Mouse (Mus musculus) intestine, embryonic 15.5 days (tissue): ENCODE data around the gene 1110051M20Rik. TPM values are rescaled to one million over a fixed set of nuclear protein-coding genes. Genes with fewer than 3 reads are reported as not detected.

Experiments used
- ATAC-seq: fragments of 200-750 bp; cut with Nextera tagmentation; 2 replicates; pipeline ENCODE4 v1.8.0; 2017; ENCODE audit warnings: moderate TSS enrichment, moderate library complexity
- H3K27ac ChIP-seq: fragments of 300-500 bp; sonication (generic); 2 replicates; pipeline ENCODE4 v1.5.1; 2015; ENCODE audit warnings: mild to moderate bottlenecking, inconsistent platforms
- H3K27me3 ChIP-seq: fragments of 300-500 bp; sonication (generic); replicated peaks from 2 replicates; pipeline ENCODE4 v1.6.1; 2015; ENCODE audit warnings: inconsistent platforms
- H3K36me3 ChIP-seq: fragments of 300-500 bp; sonication (generic); 2 replicates; pipeline ENCODE4 v1.6.1; 2015; ENCODE audit warnings: inconsistent platforms
- H3K4me1 ChIP-seq: fragments of 300-500 bp; sonication (generic); replicated peaks from 2 replicates; pipeline ENCODE4 v1.6.1; 2015; ENCODE audit warnings: inconsistent platforms
- H3K4me2 ChIP-seq: fragments of 300-500 bp; sonication (generic); replicated peaks from 2 replicates; pipeline ENCODE4 v1.6.1; 2015; ENCODE audit warnings: mild to moderate bottlenecking, inconsistent platforms
- H3K4me3 ChIP-seq: fragments of 300-500 bp; sonication (generic); replicated peaks from 2 replicates; pipeline ENCODE4 v1.5.1; 2015; ENCODE audit warnings: inconsistent platforms
- H3K9ac ChIP-seq: fragments of 300-500 bp; sonication (generic); 2 replicates; pipeline ENCODE4 v1.6.1; 2015; ENCODE audit warnings: inconsistent platforms
- H3K9me3 ChIP-seq: fragments of 300-500 bp; sonication (generic); 2 replicates; pipeline ENCODE4 v1.6.1; 2016; ENCODE audit warnings: inconsistent platforms
- WGBS: fragments of 180-500 bp; shearing (Covaris S2); methylation state at CpG from one replicate; pipeline ENCODE4 v1.1.7; 2015; 5-methylcytosine and 5-hydroxymethylcytosine counted together
- polyA plus RNA-seq: library from polyadenylated mRNA; unstranded; fragments of >200 nt; fragmentation: Nextera tagmentation; extraction: Ambion mirVana; gene quantifications from 2 replicates; pipeline ENCODE4 v1.2.1, GENCODE M21; 2015

Gene 1110051M20Rik
- polyA plus RNA-seq, 1 experiment from 2014 or later, result 38.6 TPM

DNA sequence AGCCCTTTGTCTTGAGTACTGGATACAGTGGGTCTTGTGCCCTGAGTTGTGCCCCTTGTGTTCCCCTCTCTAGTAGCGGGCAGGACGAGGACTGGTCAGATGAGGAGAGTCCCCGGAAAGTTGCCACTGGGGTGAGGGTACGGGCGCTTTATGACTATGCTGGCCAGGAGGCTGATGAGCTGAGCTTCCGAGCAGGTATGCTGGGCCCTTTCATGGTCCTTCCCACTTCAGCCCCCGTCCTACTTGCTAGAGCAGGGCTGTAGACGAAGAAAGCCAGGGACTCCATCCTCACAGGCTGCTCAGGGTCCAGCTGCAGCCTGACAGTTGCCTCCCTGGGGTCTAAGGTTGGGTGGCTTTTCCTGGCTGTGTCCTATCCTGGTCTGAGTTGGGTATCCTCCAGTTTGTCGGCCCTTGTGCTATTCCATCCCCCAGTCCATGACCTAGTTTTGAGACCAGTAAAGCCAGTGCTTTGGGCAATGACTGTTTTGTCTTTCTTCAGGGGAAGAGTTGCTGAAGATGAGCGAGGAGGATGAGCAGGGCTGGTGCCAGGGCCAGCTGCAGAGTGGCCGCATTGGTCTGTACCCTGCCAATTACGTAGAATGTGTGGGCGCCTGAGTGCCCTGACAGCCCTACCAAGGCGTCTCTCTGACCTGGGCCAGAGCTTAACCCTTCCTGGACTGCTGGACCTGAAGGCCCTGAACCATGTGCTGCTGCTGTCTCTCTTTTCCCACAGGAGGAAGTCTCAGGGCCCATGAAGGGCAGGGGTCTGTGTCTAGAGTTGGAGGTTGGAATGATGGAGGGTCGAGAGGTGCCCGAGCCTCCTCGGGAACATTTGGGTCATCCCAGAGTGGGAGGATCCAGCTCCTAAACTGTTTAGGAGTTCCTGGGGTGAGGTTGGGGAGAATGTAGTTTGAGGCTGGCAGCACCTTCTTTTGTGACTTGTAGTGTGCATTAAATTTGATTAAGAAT, 180.5 kb downstream of the 1110051M20Rik start:
- Histone ChIP-seq H3K4me1 (peaks cover 12% of the 10 kb centered on the region), H3K27me3 (no peaks in the 10 kb centered on the region), H3K4me2 (peak overlapping the region; percentile 64), H3K36me3 (peaks cover 19% of the 10 kb centered on the region), H3K9ac (peak overlapping the region; percentile 52), H3K9me3 (no peaks in the 10 kb centered on the region), H3K27ac (peak overlapping the region; percentile 85), H3K4me3 (peak overlapping the region; percentile 81)
- 87% methylated on average over 17 of the region's 17 CpGs for WGBS
- ATAC-seq, result no peak

DNA sequence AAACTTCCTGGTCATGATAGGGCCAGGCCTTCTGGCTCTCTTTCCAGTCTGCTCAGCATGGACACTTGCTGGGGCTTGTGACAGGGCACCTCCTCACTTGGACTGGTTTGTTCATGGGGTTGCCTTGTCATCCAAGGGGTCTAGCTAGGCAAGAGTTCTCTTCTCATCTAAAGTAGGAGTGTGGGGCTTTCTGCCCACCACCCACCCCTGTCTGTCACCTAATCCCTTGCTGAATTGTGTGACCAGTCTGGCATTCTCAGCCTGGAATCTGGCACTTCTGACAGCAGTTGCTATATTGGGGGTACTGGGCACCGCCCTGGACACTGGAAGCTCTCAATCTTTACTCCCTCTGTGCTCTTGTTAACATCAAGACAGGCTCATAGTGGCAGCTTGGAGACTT, 185.0 kb downstream of the 1110051M20Rik start:
- H3K4me2 ChIP-seq, result no peak overlapping the region
- no peaks in the 10 kb centered on the region for H3K9me3 ChIP-seq
- no peak overlapping the region for H3K27ac ChIP-seq
- no peak overlapping the region for H3K9ac ChIP-seq
- ATAC-seq, result no peak
- H3K36me3 ChIP-seq, result no peaks in the 10 kb centered on the region
- WGBS, result 85% methylated on average over 1 of the region's 1 CpGs
- peaks cover 30% of the 10 kb centered on the region for H3K4me1 ChIP-seq
- H3K27me3 ChIP-seq, result peaks cover 8% of the 10 kb centered on the region; the same call in 1 of the 2 replicates
- no peak overlapping the region for H3K4me3 ChIP-seq

DNA sequence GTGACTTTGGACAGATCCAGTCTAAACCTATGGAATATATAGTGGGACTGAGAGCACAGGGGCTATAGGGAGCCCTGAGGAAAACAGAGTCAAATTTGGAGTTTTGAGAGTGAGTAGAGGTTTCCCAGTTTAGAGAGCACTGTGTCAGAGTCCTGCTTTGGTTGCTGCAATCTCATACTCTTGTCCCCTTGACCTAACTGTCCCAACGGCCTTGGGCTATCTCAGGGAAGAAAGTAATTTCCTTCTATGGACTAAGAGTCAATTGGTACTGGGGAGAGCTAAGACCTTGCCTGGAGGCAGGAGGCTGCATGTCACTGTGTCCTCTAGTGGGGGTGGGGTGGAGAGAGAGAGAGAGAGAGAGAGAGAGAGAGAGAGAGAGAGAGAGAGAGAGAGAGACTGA, 185.7 kb downstream of the 1110051M20Rik start:
- Histone ChIP-seq H3K9me3 (no peaks in the 10 kb centered on the region), H3K27me3 (peaks cover 14% of the 10 kb centered on the region; the same call in 1 of the 2 replicates), H3K36me3 (no peaks in the 10 kb centered on the region), H3K27ac (no peak overlapping the region), H3K4me2 (no peak overlapping the region), H3K4me3 (no peak overlapping the region), H3K4me1 (peaks cover 24% of the 10 kb centered on the region), H3K9ac (no peak overlapping the region)
- ATAC-seq, result no peak
- 38% methylated on average over 1 of the region's 1 CpGs for WGBS

DNA sequence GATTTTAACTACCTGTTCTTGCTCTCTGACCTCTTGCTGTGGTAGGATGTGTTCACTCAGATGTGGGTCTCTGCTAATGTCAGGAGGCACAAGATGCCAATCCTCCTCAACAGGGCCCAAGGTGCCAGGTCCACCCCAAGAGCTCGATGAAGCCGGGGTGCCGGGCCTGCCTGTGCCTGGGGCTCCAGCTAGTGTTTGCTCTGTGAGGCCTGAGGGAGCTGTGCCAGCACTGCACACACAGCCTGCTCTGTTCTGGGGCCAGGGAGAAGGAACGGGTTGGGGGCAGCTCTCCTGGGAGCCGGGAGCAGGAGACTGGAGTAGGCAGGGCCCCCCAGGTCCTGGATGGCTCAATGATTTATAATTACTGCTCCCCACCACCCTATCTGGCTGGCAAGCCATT, 186.4 kb downstream of the 1110051M20Rik start:
- peaks cover 14% of the 10 kb centered on the region; the same call in 1 of the 2 replicates for H3K27me3 ChIP-seq
- peak overlapping the region; percentile 65 for H3K9ac ChIP-seq
- WGBS, result 45% methylated on average over 5 of the region's 5 CpGs
- peaks cover 24% of the 10 kb centered on the region for H3K4me1 ChIP-seq
- peak overlapping the region; percentile 76 for H3K4me3 ChIP-seq
- no peaks in the 10 kb centered on the region for H3K36me3 ChIP-seq
- H3K4me2 ChIP-seq, result peak overlapping the region; percentile 97
- H3K27ac ChIP-seq, result 0 out of 2 replicates have a peak overlapping the region, but pooled peaks have one; percentile 23
- peak; percentile 11; the same call in 1 of the 2 replicates for ATAC-seq
- no peaks in the 10 kb centered on the region for H3K9me3 ChIP-seq

DNA sequence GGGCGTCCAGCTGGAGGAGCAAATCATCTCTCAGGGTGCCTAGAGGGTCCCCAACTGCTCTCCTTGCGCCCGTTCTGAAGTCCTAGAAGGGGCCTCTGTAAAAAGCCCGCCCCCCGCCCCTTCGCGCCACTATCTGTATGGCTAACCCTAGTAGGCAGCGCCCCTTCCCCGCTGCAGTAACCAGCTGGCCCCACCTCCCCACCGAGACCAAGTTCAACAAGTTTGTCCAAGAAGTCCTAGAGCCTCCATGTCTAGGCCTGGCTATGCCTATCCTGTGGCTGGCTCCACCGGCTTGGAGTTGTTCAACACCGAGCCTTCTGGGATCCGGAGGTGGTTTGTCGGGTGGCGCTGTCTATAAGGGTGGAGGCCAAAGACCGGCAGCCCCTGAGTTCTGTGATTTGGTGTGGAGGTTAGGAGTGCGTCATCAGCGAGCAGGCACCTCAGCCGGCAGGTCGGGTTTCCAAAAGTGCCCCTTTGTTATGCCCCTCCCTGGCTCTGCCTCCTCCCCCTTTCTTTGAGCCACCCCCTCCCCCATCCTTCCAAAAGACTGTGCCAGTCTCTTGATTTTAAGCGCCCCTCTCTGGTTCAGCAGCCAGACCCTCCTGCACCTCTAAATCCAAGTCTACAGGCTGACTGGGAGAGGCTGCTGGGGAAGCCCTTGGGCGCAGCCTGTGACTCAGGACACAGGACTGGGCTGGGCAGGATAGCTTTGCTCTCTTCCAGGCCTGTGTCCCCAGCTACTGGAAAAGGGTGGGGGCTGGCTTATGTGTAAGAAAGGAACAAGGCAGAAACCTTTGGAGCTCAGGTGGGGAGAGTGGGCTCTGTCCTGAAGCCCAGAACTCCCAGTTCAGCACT, 187.2 kb downstream of the 1110051M20Rik start:
- Histone ChIP-seq H3K27me3 (peaks cover 14% of the 10 kb centered on the region; the same call in 1 of the 2 replicates), H3K4me2 (peak overlapping the region; percentile 97), H3K27ac (peak overlapping the region; percentile 42; the same call in 1 of the 2 replicates), H3K36me3 (no peaks in the 10 kb centered on the region), H3K4me1 (peaks cover 24% of the 10 kb centered on the region), H3K4me3 (peak overlapping the region; percentile 76), H3K9me3 (no peaks in the 10 kb centered on the region), H3K9ac (peak overlapping the region; percentile 65)
- 3% methylated on average over 22 of the region's 22 CpGs for WGBS
- ATAC-seq, result peak; percentile 69

DNA sequence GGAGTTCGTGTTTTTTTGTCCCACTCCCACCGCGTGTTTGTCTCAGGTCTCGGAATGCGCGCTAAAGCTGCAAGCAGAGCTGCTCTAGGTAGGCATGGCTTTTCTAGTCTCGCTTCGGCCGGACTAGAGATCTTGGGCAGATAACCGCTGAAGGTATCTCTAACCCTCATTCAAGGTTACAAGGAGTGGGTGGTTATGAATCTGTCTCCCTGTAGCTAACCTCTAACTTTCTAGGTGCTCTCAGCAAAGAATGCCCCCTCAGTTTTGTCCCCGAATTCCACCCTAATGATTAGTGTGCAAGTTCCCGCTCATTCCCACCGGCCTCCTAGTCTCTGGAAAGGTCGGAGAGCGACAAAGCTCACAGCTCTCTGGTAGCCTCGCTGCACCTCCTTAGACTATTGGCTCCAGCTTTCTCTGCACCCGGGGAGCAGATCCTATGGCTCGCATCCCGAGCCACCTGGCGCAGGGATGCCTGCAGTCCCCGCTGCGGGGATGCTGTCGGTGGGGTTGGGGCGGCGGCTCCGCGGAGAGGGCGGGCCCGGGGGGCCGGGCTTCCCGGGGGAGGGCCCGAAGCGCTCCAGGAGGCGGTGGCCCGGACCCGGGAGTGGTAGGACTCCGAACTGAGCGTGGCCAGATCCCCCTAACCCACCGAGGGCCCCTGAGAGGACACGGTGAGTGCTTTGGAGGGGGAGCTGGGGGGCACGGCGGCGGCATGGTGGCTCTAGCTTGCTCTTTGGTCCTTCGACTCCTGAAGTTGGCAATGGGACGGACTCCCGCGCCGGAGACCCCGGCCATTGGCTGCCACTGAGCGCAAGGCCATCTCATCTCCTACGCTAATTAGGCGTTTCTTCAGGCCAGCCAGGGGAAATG, 188.0 kb downstream of the 1110051M20Rik start:
- Histone ChIP-seq H3K4me3 (peak overlapping the region; percentile 76), H3K27me3 (peaks cover 14% of the 10 kb centered on the region; the same call in 1 of the 2 replicates), H3K36me3 (no peaks in the 10 kb centered on the region), H3K4me1 (peaks cover 24% of the 10 kb centered on the region), H3K27ac (peak overlapping the region; percentile 42; the same call in 1 of the 2 replicates), H3K9me3 (no peaks in the 10 kb centered on the region), H3K4me2 (peak overlapping the region; percentile 97), H3K9ac (peak overlapping the region; percentile 65)
- peak; percentile 84 for ATAC-seq
- under 1% methylated on average over 52 of the region's 52 CpGs for WGBS

DNA sequence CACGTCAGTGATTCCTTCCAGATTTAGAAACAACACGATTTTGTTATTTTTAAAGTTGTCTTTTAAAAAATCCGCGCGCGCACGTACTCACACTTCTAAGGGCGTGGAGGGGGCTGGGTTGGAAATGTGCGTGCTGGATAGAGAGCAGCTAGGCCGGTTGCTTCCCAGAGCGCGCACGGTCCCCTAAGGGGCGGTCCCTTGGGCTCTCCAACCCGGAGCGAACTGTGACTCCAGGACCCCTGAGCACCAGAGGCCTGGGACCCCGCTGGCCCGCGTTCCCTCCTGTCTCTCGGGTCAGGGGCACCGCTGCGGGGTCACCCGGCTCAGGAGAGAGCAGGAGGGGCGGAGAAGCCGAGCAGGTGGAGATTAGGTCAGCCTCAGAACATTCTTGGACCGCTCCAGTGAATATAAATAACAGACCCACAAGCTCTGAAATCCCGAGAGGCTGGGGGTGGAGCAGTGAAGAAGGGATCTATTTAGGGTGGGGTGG, 188.8 kb downstream of the 1110051M20Rik start, which contains the start of gene Pacsin3:
Gene Pacsin3, plus strand, starts transcription at position 294 of the 490 bp plus-strand sequence.
- Histone ChIP-seq H3K4me1 (peaks cover 24% of the 10 kb centered on the region), H3K9ac (peak within 1 kb of the TSS; percentile 65), H3K9me3 (no peaks in the 10 kb centered on the region), H3K36me3 (no peaks in the 10 kb centered on the region), H3K27me3 (peaks cover 14% of the 10 kb centered on the region; the same call in 1 of the 2 replicates), H3K4me3 (peak within 1 kb of the TSS; percentile 76), H3K4me2 (peak within 1 kb of the TSS; percentile 97), H3K27ac (peak within 1 kb of the TSS; percentile 42; the same call in 1 of the 2 replicates)
- peak; percentile 47; the same call in 1 of the 2 replicates for ATAC-seq
- WGBS, result 1% methylated on average over 27 of the region's 27 CpGs

DNA sequence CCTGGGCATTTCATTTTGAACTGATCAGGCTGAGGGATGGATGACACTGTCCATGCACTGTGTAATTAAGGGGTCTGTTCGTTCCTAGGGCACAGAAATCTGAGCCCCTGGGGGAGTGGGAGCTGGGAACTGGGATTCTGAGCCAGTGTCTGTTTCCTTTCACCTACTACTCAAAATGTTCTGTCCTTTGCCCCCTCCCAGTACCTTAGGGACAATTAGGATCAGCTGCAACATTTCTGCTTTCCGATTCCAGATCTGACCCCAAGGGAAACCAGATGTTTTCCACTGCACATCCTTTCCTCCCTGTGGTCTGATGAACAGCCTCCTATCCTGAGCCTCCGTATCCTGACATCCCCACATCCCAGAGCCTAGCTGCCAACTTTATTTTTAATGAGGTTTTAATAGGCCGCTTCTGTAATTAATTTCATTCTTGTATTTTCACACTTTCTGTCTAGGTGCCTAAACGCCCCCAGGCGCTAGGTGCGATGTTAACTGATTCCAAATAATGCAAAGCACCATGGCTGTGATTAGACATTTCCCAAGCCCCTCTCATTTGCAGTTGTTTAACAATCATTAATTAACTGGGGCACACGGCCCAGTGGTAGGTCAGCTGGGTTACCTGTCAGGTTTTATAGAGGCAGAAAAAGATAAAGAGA, 189.7 kb downstream of the 1110051M20Rik start:
- WGBS, result 40% methylated on average over 8 of the region's 8 CpGs
- Histone ChIP-seq H3K4me2 (no peak overlapping the region), H3K36me3 (no peaks in the 10 kb centered on the region), H3K27me3 (peaks cover 14% of the 10 kb centered on the region; the same call in 1 of the 2 replicates), H3K4me3 (no peak overlapping the region), H3K27ac (no peak overlapping the region), H3K4me1 (peaks cover 24% of the 10 kb centered on the region), H3K9me3 (no peaks in the 10 kb centered on the region), H3K9ac (no peak overlapping the region)
- no peak for ATAC-seq

DNA sequence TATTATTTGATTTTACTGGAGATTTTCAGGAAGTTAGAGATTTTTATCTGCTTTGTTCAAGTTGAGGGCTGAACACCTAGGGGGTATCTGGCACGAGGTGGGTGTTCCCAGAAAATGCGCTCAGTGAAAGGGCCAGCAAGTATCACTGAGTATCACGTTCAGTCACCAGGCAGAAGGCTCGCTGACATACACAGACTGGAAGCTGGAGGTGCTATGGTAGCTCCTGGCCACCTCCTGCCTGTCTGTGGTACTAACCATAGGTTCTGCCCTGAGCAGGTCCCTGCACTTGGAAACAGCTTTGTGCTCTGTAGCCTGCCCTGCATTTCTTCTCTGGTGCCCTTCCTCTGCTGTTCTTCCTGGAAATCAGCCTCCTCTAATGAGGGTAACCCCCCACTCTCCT, 192.0 kb downstream of the 1110051M20Rik start:
- no peak overlapping the region for H3K4me3 ChIP-seq
- H3K4me1 ChIP-seq, result peaks cover 13% of the 10 kb centered on the region
- no peak overlapping the region for H3K27ac ChIP-seq
- H3K9me3 ChIP-seq, result no peaks in the 10 kb centered on the region
- ATAC-seq, result no peak
- no peak overlapping the region for H3K4me2 ChIP-seq
- WGBS, result 54% methylated on average over 4 of the region's 4 CpGs
- peaks cover 14% of the 10 kb centered on the region; the same call in 1 of the 2 replicates for H3K27me3 ChIP-seq
- no peak overlapping the region for H3K9ac ChIP-seq
- H3K36me3 ChIP-seq, result no peaks in the 10 kb centered on the region

DNA sequence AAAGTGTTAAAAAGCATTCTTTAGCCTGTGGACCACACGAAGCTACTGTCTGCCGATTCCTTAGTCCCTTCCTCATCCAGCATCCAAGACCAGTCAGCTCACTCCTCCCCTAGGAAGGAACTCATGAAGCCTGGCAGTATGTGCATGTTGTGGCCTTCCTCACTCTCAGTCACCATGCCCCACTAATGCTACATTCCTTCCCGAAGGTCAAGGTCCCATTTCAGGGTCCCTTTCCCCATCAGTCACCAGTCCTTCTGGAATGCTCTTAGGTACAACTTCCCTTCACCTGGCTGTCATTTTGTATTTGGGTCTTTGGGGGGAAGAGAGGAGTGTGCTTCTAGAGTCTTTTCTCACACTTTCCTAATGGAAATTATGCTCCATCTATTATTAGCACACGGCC, 192.5 kb downstream of the 1110051M20Rik start:
- H3K27me3 ChIP-seq, result peaks cover 14% of the 10 kb centered on the region; the same call in 1 of the 2 replicates
- peaks cover 11% of the 10 kb centered on the region for H3K4me1 ChIP-seq

More for the DNA sequence above, 192.5 kb downstream of the 1110051M20Rik start:
- WGBS, result 72% methylated on average over 4 of the region's 4 CpGs
- H3K9ac ChIP-seq, result no peak overlapping the region
- H3K4me2 ChIP-seq, result no peak overlapping the region
- H3K36me3 ChIP-seq, result no peaks in the 10 kb centered on the region
- no peak for ATAC-seq
- H3K4me3 ChIP-seq, result no peak overlapping the region
- H3K9me3 ChIP-seq, result no peaks in the 10 kb centered on the region
- H3K27ac ChIP-seq, result no peak overlapping the region
